Mouse (Mus musculus): ENCODE measurements around the gene Ffar4. TPM values are rescaled to one million over a fixed set of nuclear protein-coding genes. Genes with fewer than 3 reads are reported as not detected.
A peak's percentile ranks its signal among the peaks of the same experiment; 100 is the strongest.

Gene Ffar4
- polyA plus RNA-seq, 1 experiment, result 1.6 TPM

GRCm38 (mm10) chr19:38123921-38124320 lies 27.1 kb downstream of the Ffar4 start:
- no peaks in the 10 kb centered on the region for H3K27me3 ChIP-seq (ENCODE audit: control insufficient read depth, insufficient read depth, low read length)
- no peaks in the 10 kb centered on the region for H3K36me3 ChIP-seq (ENCODE audit: control insufficient read depth, insufficient read depth, low read length)
- no peak for TF ChIP-seq CTCF (IDR thresholded peaks at IDR 0.05; ENCODE audit: control insufficient read depth, insufficient read depth, insufficient replicate concordance, low read depth, low read length)
- TF ChIP-seq POLR2A (IDR thresholded peaks at IDR 0.05; ENCODE audit: control insufficient read depth, low read depth, low read length), result no peak
- peak overlapping the region; percentile 30; the same call in 1 of the 2 replicates for H3K27ac ChIP-seq (ENCODE audit: control insufficient read depth, insufficient read depth, low read depth, low read length)
- peak overlapping the region; percentile 87 for H3K4me3 ChIP-seq (ENCODE audit: control insufficient read depth, low read depth, low read length)
- H3K4me1 ChIP-seq (ENCODE audit: control insufficient read depth, insufficient read depth, low read length), result peaks cover 17% of the 10 kb centered on the region

GRCm38 (mm10) chr19:38124401-38125218 lies 27.7 kb downstream of the Ffar4 start:
- Histone ChIP-seq H3K27ac (ENCODE audit: control insufficient read depth, insufficient read depth, low read depth, low read length) (peak overlapping the region; percentile 51), H3K4me3 (ENCODE audit: control insufficient read depth, low read depth, low read length) (peak overlapping the region; percentile 87), H3K36me3 (ENCODE audit: control insufficient read depth, insufficient read depth, low read length) (no peaks in the 10 kb centered on the region), H3K4me1 (ENCODE audit: control insufficient read depth, insufficient read depth, low read length) (peaks cover 14% of the 10 kb centered on the region), H3K27me3 (ENCODE audit: control insufficient read depth, insufficient read depth, low read length) (no peaks in the 10 kb centered on the region)
- TF ChIP-seq POLR2A (IDR thresholded peaks at IDR 0.05; ENCODE audit: control insufficient read depth, low read depth, low read length) (peak; percentile 42; the same call in 1 of the 2 replicates), CTCF (IDR thresholded peaks at IDR 0.05; ENCODE audit: control insufficient read depth, insufficient read depth, insufficient replicate concordance, low read depth, low read length) (no peak)

GRCm38 (mm10) chr19:38125219-38125610 lies 28.3 kb downstream of the Ffar4 start, which contains the start of gene Rbp4:
TSS of gene Rbp4 (minus strand) at chr19:38125281.
- peaks cover 11% of the 10 kb centered on the region for H3K4me1 ChIP-seq (ENCODE audit: control insufficient read depth, insufficient read depth, low read length)
- H3K4me3 ChIP-seq (ENCODE audit: control insufficient read depth, low read depth, low read length), result peak within 1 kb of the TSS; percentile 87
- peak within 1 kb of the TSS; percentile 51 for H3K27ac ChIP-seq (ENCODE audit: control insufficient read depth, insufficient read depth, low read depth, low read length)
- no peaks in the 10 kb centered on the region for H3K36me3 ChIP-seq (ENCODE audit: control insufficient read depth, insufficient read depth, low read length)
- no peak for TF ChIP-seq POLR2A (IDR thresholded peaks at IDR 0.05; ENCODE audit: control insufficient read depth, low read depth, low read length)
- no peak for TF ChIP-seq CTCF (IDR thresholded peaks at IDR 0.05; ENCODE audit: control insufficient read depth, insufficient read depth, insufficient replicate concordance, low read depth, low read length)
- no peaks in the 10 kb centered on the region for H3K27me3 ChIP-seq (ENCODE audit: control insufficient read depth, insufficient read depth, low read length)

- Histone ChIP-seq H3K4me3 (ENCODE audit: control insufficient read depth, low read depth, low read length) (no peak overlapping the region), H3K36me3 (ENCODE audit: control insufficient read depth, insufficient read depth, low read length) (no peaks in the 10 kb centered on the region), H3K4me1 (ENCODE audit: control insufficient read depth, insufficient read depth, low read length) (peaks cover 11% of the 10 kb centered on the region), H3K27me3 (ENCODE audit: control insufficient read depth, insufficient read depth, low read length) (no peaks in the 10 kb centered on the region), H3K27ac (ENCODE audit: control insufficient read depth, insufficient read depth, low read depth, low read length) (no peak overlapping the region)
- TF ChIP-seq CTCF (IDR thresholded peaks at IDR 0.05; ENCODE audit: control insufficient read depth, insufficient read depth, insufficient replicate concordance, low read depth, low read length) (no peak), POLR2A (IDR thresholded peaks at IDR 0.05; ENCODE audit: control insufficient read depth, low read depth, low read length) (no peak)
Observed at GRCm38 (mm10) chr19:38126656-38127055, 29.8 kb downstream of the Ffar4 start.

- no peak for TF ChIP-seq POLR2A (IDR thresholded peaks at IDR 0.05; ENCODE audit: control insufficient read depth, low read depth, low read length)
- no peak for TF ChIP-seq CTCF (IDR thresholded peaks at IDR 0.05; ENCODE audit: control insufficient read depth, insufficient read depth, insufficient replicate concordance, low read depth, low read length)
- H3K27ac ChIP-seq (ENCODE audit: control insufficient read depth, insufficient read depth, low read depth, low read length), result no peak within 1 kb of the TSS
- H3K4me1 ChIP-seq (ENCODE audit: control insufficient read depth, insufficient read depth, low read length), result peaks cover 2% of the 10 kb centered on the region; the same call in 1 of the 2 replicates
- no peaks in the 10 kb centered on the region for H3K36me3 ChIP-seq (ENCODE audit: control insufficient read depth, insufficient read depth, low read length)
- H3K4me3 ChIP-seq (ENCODE audit: control insufficient read depth, low read depth, low read length), result no peak within 1 kb of the TSS; the same call in 1 of the 2 replicates
- H3K27me3 ChIP-seq (ENCODE audit: control insufficient read depth, insufficient read depth, low read length), result no peaks in the 10 kb centered on the region
Observed at GRCm38 (mm10) chr19:38132481-38132880, 35.6 kb downstream of the Ffar4 start, which contains the start of gene Pde6c. TSS of gene Pde6c (plus strand) at chr19:38132781.

GRCm38 (mm10) chr19:38133986-38134385 lies 37.1 kb downstream of the Ffar4 start:
- no peaks in the 10 kb centered on the region for H3K36me3 ChIP-seq (ENCODE audit: control insufficient read depth, insufficient read depth, low read length)
- H3K4me1 ChIP-seq (ENCODE audit: control insufficient read depth, insufficient read depth, low read length), result peaks cover 2% of the 10 kb centered on the region; the same call in 1 of the 2 replicates
- TF ChIP-seq CTCF (IDR thresholded peaks at IDR 0.05; ENCODE audit: control insufficient read depth, insufficient read depth, insufficient replicate concordance, low read depth, low read length) (no peak), POLR2A (IDR thresholded peaks at IDR 0.05; ENCODE audit: control insufficient read depth, low read depth, low read length) (no peak)
- H3K27ac ChIP-seq (ENCODE audit: control insufficient read depth, insufficient read depth, low read depth, low read length), result no peak overlapping the region
- no peaks in the 10 kb centered on the region for H3K27me3 ChIP-seq (ENCODE audit: control insufficient read depth, insufficient read depth, low read length)
- no peak overlapping the region for H3K4me3 ChIP-seq (ENCODE audit: control insufficient read depth, low read depth, low read length)

GRCm38 (mm10) chr19:38134806-38135205 lies 37.9 kb downstream of the Ffar4 start:
- Histone ChIP-seq H3K27ac (ENCODE audit: control insufficient read depth, insufficient read depth, low read depth, low read length) (no peak overlapping the region), H3K4me1 (ENCODE audit: control insufficient read depth, insufficient read depth, low read length) (peaks cover 2% of the 10 kb centered on the region; the same call in 1 of the 2 replicates), H3K36me3 (ENCODE audit: control insufficient read depth, insufficient read depth, low read length) (no peaks in the 10 kb centered on the region), H3K4me3 (ENCODE audit: control insufficient read depth, low read depth, low read length) (no peak overlapping the region), H3K27me3 (ENCODE audit: control insufficient read depth, insufficient read depth, low read length) (no peaks in the 10 kb centered on the region)
- TF ChIP-seq POLR2A (IDR thresholded peaks at IDR 0.05; ENCODE audit: control insufficient read depth, low read depth, low read length), result no peak
- no peak for TF ChIP-seq CTCF (IDR thresholded peaks at IDR 0.05; ENCODE audit: control insufficient read depth, insufficient read depth, insufficient replicate concordance, low read depth, low read length)

Data from testis, adult 2 months (tissue).